Mouse (Mus musculus): ENCODE results near the gene Igf2bp2. TPM values are rescaled to one million over a fixed set of nuclear protein-coding genes. Genes with fewer than 3 reads are reported as not detected.

The Igf2bp2 gene
- polyA plus RNA-seq (2012; rRNA removed), result 0.53 and 0.63 TPM in 2 replicates

DNA sequence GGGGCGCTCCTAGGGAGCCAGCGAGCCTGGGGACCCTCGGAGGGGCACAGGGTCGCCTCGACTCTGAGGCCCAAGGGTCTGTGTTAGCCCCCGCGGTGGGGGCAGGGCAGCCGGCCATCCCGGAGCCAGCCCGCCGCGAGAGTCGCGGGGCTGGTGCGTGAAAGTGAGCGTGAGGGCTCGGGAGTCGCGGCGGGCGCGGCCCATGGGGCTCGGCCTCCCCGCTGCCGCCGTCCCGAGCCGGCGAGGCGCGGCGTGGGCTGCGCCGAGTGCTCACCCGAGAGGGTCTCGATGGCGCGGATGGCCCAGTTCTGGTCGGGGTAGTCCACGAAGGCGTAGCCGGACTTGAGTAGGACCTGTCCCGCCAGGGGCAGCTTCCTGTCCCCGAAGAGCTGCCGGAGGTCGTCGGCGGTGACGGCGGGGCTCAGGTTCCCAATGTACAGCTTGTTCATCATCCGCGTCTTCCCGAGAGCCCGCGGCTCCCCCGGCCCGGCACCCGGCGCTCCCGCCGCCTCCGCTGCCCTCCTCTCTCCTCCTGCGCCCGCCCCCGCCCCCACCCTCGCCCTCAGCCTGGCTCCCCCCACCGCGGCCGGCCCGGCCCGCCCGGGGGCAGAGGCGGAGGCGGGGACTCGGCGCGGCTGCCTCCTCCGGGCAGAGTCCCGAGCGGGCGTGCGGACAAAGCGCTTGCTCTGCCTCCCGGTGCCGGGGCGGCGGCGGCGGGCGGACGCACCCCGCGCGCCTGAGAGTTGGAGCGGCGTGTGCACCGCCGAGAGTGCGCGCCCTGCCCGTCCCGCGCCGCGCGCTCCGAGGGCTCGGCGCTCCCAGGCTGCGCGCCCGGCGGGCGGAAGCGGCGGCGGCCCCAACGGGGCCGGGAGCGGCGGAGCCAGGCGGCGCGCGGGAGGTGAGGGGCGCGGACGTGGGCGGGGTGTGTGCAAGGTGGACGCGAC is at the start of gene Igf2bp2:
Gene Igf2bp2, minus strand, starts transcription at position 788 of the 944 bp plus-strand sequence.
- no peak for TF ChIP-seq POLR2A (IDR thresholded peaks at IDR 0.05; ENCODE audit: control insufficient read depth, low read depth, low read length)
- no peak for TF ChIP-seq CTCF (IDR thresholded peaks at IDR 0.05; ENCODE audit: control insufficient read depth, insufficient read depth, insufficient replicate concordance, low read depth, low read length)
- Histone ChIP-seq H3K27me3 (ENCODE audit: control insufficient read depth, insufficient read depth, low read length) (no peaks in the 10 kb centered on the region), H3K27ac (ENCODE audit: control insufficient read depth, insufficient read depth, low read depth, low read length) (no peak within 1 kb of the TSS), H3K4me3 (ENCODE audit: control insufficient read depth, low read depth, low read length) (peak within 1 kb of the TSS; percentile 79), H3K36me3 (ENCODE audit: control insufficient read depth, insufficient read depth, low read length) (no peaks in the 10 kb centered on the region), H3K4me1 (ENCODE audit: control insufficient read depth, insufficient read depth, low read length) (peaks cover 12% of the 10 kb centered on the region)

DNA sequence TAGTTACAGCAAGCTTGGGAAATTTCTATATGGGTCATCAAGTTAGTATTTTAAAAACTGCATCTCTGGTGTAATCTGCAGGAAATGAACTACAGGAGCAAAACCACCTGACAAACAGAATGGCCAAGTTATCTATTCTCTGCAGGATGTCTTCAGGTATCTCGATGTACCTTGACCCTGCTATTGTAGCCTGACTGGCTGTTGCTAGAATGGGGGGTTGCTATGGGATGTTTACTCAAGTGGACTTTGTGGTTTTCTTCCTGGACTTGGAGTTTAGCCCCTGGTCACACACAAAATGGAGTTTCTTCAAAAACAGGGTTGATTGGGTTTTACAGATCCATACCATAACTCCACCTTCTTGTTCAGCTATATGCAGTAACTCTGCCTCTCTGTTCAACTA is 40.4 kb upstream of the Igf2bp2 start:
- no peak for TF ChIP-seq CTCF (IDR thresholded peaks at IDR 0.05; ENCODE audit: control insufficient read depth, insufficient read depth, insufficient replicate concordance, low read depth, low read length)
- TF ChIP-seq POLR2A (IDR thresholded peaks at IDR 0.05; ENCODE audit: control insufficient read depth, low read depth, low read length), result no peak
- Histone ChIP-seq H3K4me1 (ENCODE audit: control insufficient read depth, insufficient read depth, low read length) (no peaks in the 10 kb centered on the region), H3K27me3 (ENCODE audit: control insufficient read depth, insufficient read depth, low read length) (no peaks in the 10 kb centered on the region), H3K4me3 (ENCODE audit: control insufficient read depth, low read depth, low read length) (no peak overlapping the region), H3K27ac (ENCODE audit: control insufficient read depth, insufficient read depth, low read depth, low read length) (no peak overlapping the region), H3K36me3 (ENCODE audit: control insufficient read depth, insufficient read depth, low read length) (no peaks in the 10 kb centered on the region)

- H3K36me3 ChIP-seq (ENCODE audit: control insufficient read depth, insufficient read depth, low read length), result no peaks in the 10 kb centered on the region
- no peak overlapping the region for H3K27ac ChIP-seq (ENCODE audit: control insufficient read depth, insufficient read depth, low read depth, low read length)
- no peak overlapping the region for H3K4me3 ChIP-seq (ENCODE audit: control insufficient read depth, low read depth, low read length)
- H3K27me3 ChIP-seq (ENCODE audit: control insufficient read depth, insufficient read depth, low read length), result no peaks in the 10 kb centered on the region
- H3K4me1 ChIP-seq (ENCODE audit: control insufficient read depth, insufficient read depth, low read length), result no peaks in the 10 kb centered on the region
- TF ChIP-seq CTCF (IDR thresholded peaks at IDR 0.05; ENCODE audit: control insufficient read depth, insufficient read depth, insufficient replicate concordance, low read depth, low read length) (no peak), POLR2A (IDR thresholded peaks at IDR 0.05; ENCODE audit: control insufficient read depth, low read depth, low read length) (no peak)
Measured at GRCm38 (mm10) chr16:22201858-22202257, 38.8 kb upstream of the Igf2bp2 start.

GRCm38 (mm10) chr16:22200476-22200875 is 37.4 kb upstream of the Igf2bp2 start:
- Histone ChIP-seq H3K27ac (ENCODE audit: control insufficient read depth, insufficient read depth, low read depth, low read length) (no peak overlapping the region), H3K36me3 (ENCODE audit: control insufficient read depth, insufficient read depth, low read length) (no peaks in the 10 kb centered on the region), H3K27me3 (ENCODE audit: control insufficient read depth, insufficient read depth, low read length) (no peaks in the 10 kb centered on the region), H3K4me3 (ENCODE audit: control insufficient read depth, low read depth, low read length) (no peak overlapping the region), H3K4me1 (ENCODE audit: control insufficient read depth, insufficient read depth, low read length) (no peaks in the 10 kb centered on the region)
- no peak for TF ChIP-seq POLR2A (IDR thresholded peaks at IDR 0.05; ENCODE audit: control insufficient read depth, low read depth, low read length)
- no peak for TF ChIP-seq CTCF (IDR thresholded peaks at IDR 0.05; ENCODE audit: control insufficient read depth, insufficient read depth, insufficient replicate concordance, low read depth, low read length)

- TF ChIP-seq CTCF (IDR thresholded peaks at IDR 0.05; ENCODE audit: control insufficient read depth, insufficient read depth, insufficient replicate concordance, low read depth, low read length) (no peak), POLR2A (IDR thresholded peaks at IDR 0.05; ENCODE audit: control insufficient read depth, low read depth, low read length) (no peak)
- Histone ChIP-seq H3K4me1 (ENCODE audit: control insufficient read depth, insufficient read depth, low read length) (peaks cover 2% of the 10 kb centered on the region; the same call in 1 of the 2 replicates), H3K36me3 (ENCODE audit: control insufficient read depth, insufficient read depth, low read length) (no peaks in the 10 kb centered on the region), H3K27me3 (ENCODE audit: control insufficient read depth, insufficient read depth, low read length) (no peaks in the 10 kb centered on the region), H3K4me3 (ENCODE audit: control insufficient read depth, low read depth, low read length) (peak overlapping the region; percentile 72), H3K27ac (ENCODE audit: control insufficient read depth, insufficient read depth, low read depth, low read length) (no peak overlapping the region)
Measured at GRCm38 (mm10) chr16:22187366-22187765, 24.3 kb upstream of the Igf2bp2 start.

DNA sequence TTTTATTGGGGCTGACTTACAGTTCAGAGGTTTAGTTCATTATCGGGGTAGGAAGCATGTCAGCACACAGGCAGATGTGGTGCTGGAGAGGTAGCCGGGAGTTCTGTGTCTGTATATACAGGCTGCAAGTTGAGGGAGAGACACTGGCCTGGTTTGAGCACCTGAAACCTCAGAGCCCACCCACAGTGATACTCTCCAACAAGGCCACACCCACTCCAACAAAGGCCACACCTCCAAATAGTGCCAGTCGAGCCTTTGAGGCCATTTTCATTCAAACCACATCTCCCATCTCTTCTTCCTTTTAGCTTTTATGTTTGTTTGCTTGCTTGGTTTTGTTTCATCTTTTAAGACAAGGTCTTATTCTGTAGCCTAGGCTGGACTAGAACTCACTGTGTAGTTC is 22.3 kb upstream of the Igf2bp2 start:
- no peaks in the 10 kb centered on the region for H3K36me3 ChIP-seq (ENCODE audit: control insufficient read depth, insufficient read depth, low read length)
- TF ChIP-seq CTCF (IDR thresholded peaks at IDR 0.05; ENCODE audit: control insufficient read depth, insufficient read depth, insufficient replicate concordance, low read depth, low read length) (no peak), POLR2A (IDR thresholded peaks at IDR 0.05; ENCODE audit: control insufficient read depth, low read depth, low read length) (no peak)
- no peak overlapping the region for H3K4me3 ChIP-seq (ENCODE audit: control insufficient read depth, low read depth, low read length)
- no peaks in the 10 kb centered on the region for H3K27me3 ChIP-seq (ENCODE audit: control insufficient read depth, insufficient read depth, low read length)
- peaks cover 2% of the 10 kb centered on the region; the same call in 1 of the 2 replicates for H3K4me1 ChIP-seq (ENCODE audit: control insufficient read depth, insufficient read depth, low read length)
- H3K27ac ChIP-seq (ENCODE audit: control insufficient read depth, insufficient read depth, low read depth, low read length), result no peak overlapping the region

- Histone ChIP-seq H3K4me3 (ENCODE audit: control insufficient read depth, low read depth, low read length) (no peak overlapping the region), H3K36me3 (ENCODE audit: control insufficient read depth, insufficient read depth, low read length) (no peaks in the 10 kb centered on the region), H3K4me1 (ENCODE audit: control insufficient read depth, insufficient read depth, low read length) (peaks cover 2% of the 10 kb centered on the region; the same call in 1 of the 2 replicates), H3K27me3 (ENCODE audit: control insufficient read depth, insufficient read depth, low read length) (no peaks in the 10 kb centered on the region), H3K27ac (ENCODE audit: control insufficient read depth, insufficient read depth, low read depth, low read length) (no peak overlapping the region)
- TF ChIP-seq POLR2A (IDR thresholded peaks at IDR 0.05; ENCODE audit: control insufficient read depth, low read depth, low read length), result no peak
- TF ChIP-seq CTCF (IDR thresholded peaks at IDR 0.05; ENCODE audit: control insufficient read depth, insufficient read depth, insufficient replicate concordance, low read depth, low read length), result no peak
Measured at GRCm38 (mm10) chr16:22184113-22184512, 21.0 kb upstream of the Igf2bp2 start.

Data from testis, adult 2 months (tissue).